Mouse (Mus musculus): ENCODE data around the gene Irf2bpl. TPM values are rescaled to one million over a fixed set of nuclear protein-coding genes. Genes with fewer than 3 reads are reported as not detected.
A peak's percentile ranks its signal among the peaks of the same experiment; 100 is the strongest.

Irf2bpl gene
- total RNA-seq, 2 experiments from 2014 or later = 3.5 to 3.6 TPM

DNA sequence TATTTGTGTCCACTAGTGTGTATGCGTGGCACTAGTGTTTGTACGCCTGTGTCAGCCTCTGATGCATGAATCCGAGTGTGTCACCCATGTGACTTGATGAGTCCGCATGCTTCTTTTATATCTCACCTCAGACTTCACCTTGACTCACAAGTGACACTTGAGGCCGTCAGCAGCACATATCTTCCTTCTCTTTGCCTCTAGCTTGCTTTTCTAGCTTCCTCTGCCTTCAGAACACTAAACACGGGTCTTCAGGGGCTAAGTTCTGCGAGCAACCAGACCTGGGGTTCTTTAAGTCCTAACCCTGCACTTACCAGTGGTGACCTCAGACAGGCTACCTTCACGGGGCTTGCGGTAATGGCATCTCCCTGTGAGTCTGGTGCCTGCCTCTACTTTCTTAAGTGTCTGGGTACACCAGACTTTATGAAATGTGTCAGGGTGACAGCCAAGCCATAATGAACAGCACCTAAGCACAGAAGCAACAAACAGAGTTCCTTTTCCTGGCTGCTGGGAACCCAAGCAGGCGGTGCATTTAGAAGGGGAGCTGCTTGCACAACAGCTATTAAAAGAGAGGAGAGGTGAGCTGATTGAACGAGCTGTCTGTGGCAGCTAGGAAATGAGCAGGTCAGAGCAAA, 51.9 kb downstream of the Irf2bpl start:
- ATAC-seq (ENCODE audit: poor library complexity, severe bottlenecking) = no peak

- peak; percentile 16 for ATAC-seq (ENCODE audit: poor library complexity, severe bottlenecking)
These were observed 52.7 kb downstream of the Irf2bpl start for GRCm38 (mm10) chr12:86831591-86832550.

Other genes starting within 250 kb of the Irf2bpl start
- gene Vash1, start 206.1 kb downstream of the Irf2bpl start, total RNA-seq (2015) = not detected in 2 replicates
- 0.16 TPM in 1 of 2 replicates, not detected in the other for gene Vash1, start 206.1 kb downstream of the Irf2bpl start, total RNA-seq (2017)
- gene Angel1, start 158.3 kb downstream of the Irf2bpl start, total RNA-seq (2015) = 0.22 and 1.1 TPM in 2 replicates
- gene Angel1, start 158.3 kb downstream of the Irf2bpl start, total RNA-seq (2017) = 0.37 and 0.66 TPM in 2 replicates
- not detected in 2 replicates for gene Lrrc74a, start 150.4 kb downstream of the Irf2bpl start, total RNA-seq (2015)
- gene Lrrc74a, start 150.4 kb downstream of the Irf2bpl start, total RNA-seq (2017) = not detected in 2 replicates
- 12.0 and 12.9 TPM in 2 replicates for gene Cipc, start 62.2 kb upstream of the Irf2bpl start, total RNA-seq (2015)
- gene Cipc, start 62.2 kb upstream of the Irf2bpl start, total RNA-seq (2017) = 8.9 and 11.0 TPM in 2 replicates
- not detected in 2 replicates for gene Zdhhc22, start 105.6 kb upstream of the Irf2bpl start, total RNA-seq (2015)
- not detected in 2 replicates for gene Zdhhc22, start 105.6 kb upstream of the Irf2bpl start, total RNA-seq (2017)
- not detected in 2 replicates for gene Tmem63c, start 136.5 kb upstream of the Irf2bpl start, total RNA-seq (2015)
- not detected in 2 replicates for gene Tmem63c, start 136.5 kb upstream of the Irf2bpl start, total RNA-seq (2017)
- gene Ngb, start 217.7 kb upstream of the Irf2bpl start, total RNA-seq (2015) = not detected in 2 replicates
- gene Ngb, start 217.7 kb upstream of the Irf2bpl start, total RNA-seq (2017) = not detected in 2 replicates